Mouse (Mus musculus): ENCODE measurements around the gene Olfr653. TPM values are rescaled to one million over a fixed set of nuclear protein-coding genes. Genes with fewer than 3 reads are reported as not detected.

The Olfr653 gene
- polyA plus RNA-seq (2012; rRNA removed): not detected in 2 replicates

DNA sequence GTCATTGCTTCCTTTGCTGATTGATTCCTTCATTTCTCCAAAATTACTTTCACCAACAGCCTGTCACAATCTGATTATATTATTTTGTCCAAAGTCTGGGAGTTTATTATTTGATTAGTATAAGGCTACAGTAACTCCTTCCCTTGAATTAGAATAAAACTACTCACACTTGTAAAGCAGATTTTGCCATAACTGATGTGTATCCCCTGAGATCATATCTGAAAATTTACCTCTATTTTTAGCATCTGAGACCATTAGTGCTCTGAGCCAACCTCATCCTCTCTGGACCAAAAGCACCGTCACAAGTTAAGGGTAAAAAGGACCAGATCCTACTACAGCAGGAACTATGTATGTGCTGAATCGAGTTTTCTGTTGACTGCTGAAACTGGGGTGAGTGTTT, at the start of gene Olfr653:
Gene Olfr653 (plus strand): TSS at position 301 of the 400 bp plus-strand sequence.
- Histone ChIP-seq H3K27ac (ENCODE audit: insufficient read depth, low read depth, low read length) (no peak within 1 kb of the TSS), H3K4me3 (ENCODE audit: insufficient read depth, low read depth, low read length) (no peak within 1 kb of the TSS), H3K4me1 (ENCODE audit: control insufficient read depth, insufficient read depth, low read length) (no peaks in the 10 kb centered on the region), H3K36me3 (ENCODE audit: control insufficient read depth, insufficient read depth, low read length) (no peaks in the 10 kb centered on the region), H3K27me3 (replicated peaks; ENCODE audit: control insufficient read depth, insufficient read depth, low read length) (no peaks in the 10 kb centered on the region; the same call in 1 of the 2 replicates)
- WGBS: 58% methylated on average over 2 of the region's 2 CpGs
- DNase-seq: no peak
- TF ChIP-seq CTCF (conservative IDR thresholded peaks at IDR 0.05; ENCODE audit: insufficient read depth, insufficient read length, low read depth, low read length) (no peak), POLR2A (IDR thresholded peaks at IDR 0.05; ENCODE audit: low read depth, low read length) (no peak)

DNA sequence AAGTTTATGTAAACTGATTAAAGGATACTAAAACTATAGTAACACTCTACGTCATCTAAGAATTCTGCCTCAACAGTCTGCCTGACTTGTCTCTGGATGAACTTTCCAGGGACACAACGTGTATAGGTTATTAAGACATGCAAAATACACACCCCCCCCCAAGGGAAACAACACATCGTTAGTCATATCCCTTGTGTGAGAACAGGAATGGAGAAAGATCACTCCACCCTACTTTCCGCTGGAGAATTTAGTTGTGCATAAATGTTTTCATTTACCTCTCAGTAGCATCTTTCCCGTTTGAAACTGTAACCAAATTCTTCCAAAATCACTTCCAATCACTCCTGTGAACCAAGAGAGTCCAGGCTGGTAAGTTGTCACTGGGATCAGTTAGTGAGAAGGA, 27.3 kb upstream of the Olfr653 start, which contains the start of gene Olfr651:
Gene Olfr651 (plus strand): TSS at position 301 of the 400 bp plus-strand sequence.
- no peak for TF ChIP-seq POLR2A (IDR thresholded peaks at IDR 0.05; ENCODE audit: low read depth, low read length)
- TF ChIP-seq CTCF (conservative IDR thresholded peaks at IDR 0.05; ENCODE audit: insufficient read depth, insufficient read length, low read depth, low read length): no peak
- H3K36me3 ChIP-seq (ENCODE audit: control insufficient read depth, insufficient read depth, low read length): no peaks in the 10 kb centered on the region
- no peak for DNase-seq
- no peaks in the 10 kb centered on the region for H3K4me1 ChIP-seq (ENCODE audit: control insufficient read depth, insufficient read depth, low read length)
- WGBS: 67% methylated on average over 5 of the region's 5 CpGs
- H3K4me3 ChIP-seq (ENCODE audit: insufficient read depth, low read depth, low read length): no peak within 1 kb of the TSS
- no peak within 1 kb of the TSS for H3K27ac ChIP-seq (ENCODE audit: insufficient read depth, low read depth, low read length)
- no peaks in the 10 kb centered on the region for H3K27me3 ChIP-seq (replicated peaks; ENCODE audit: control insufficient read depth, insufficient read depth, low read length)

DNA sequence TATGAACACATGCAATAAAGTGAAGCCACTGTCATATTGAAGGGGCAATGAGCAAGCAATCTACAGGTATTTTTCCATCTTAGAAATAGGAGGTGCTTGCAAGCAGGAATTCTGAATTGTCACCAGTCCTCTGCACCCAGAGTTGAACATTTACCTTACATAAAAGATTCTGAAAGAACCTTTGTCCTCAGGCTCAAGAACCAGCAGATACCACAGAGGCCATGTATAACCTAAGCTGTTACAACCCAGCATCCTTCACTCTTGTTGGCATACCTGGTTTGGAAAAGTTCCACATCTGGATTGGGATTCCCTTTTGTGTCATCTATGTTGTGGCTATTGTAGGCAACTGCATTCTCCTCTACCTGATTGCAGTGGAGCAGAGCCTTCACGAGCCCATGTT, 24.4 kb upstream of the Olfr653 start:
- no peak for DNase-seq
- no peak overlapping the region for H3K27ac ChIP-seq (ENCODE audit: insufficient read depth, low read depth, low read length)
- no peaks in the 10 kb centered on the region for H3K4me1 ChIP-seq (ENCODE audit: control insufficient read depth, insufficient read depth, low read length)
- no peaks in the 10 kb centered on the region for H3K27me3 ChIP-seq (replicated peaks; ENCODE audit: control insufficient read depth, insufficient read depth, low read length)
- no peak overlapping the region for H3K4me3 ChIP-seq (ENCODE audit: insufficient read depth, low read depth, low read length)
- WGBS: 63% methylated on average over 1 of the region's 1 CpGs
- TF ChIP-seq CTCF (conservative IDR thresholded peaks at IDR 0.05; ENCODE audit: insufficient read depth, insufficient read length, low read depth, low read length): no peak
- no peak for TF ChIP-seq POLR2A (IDR thresholded peaks at IDR 0.05; ENCODE audit: low read depth, low read length)
- H3K36me3 ChIP-seq (ENCODE audit: control insufficient read depth, insufficient read depth, low read length): no peaks in the 10 kb centered on the region

DNA sequence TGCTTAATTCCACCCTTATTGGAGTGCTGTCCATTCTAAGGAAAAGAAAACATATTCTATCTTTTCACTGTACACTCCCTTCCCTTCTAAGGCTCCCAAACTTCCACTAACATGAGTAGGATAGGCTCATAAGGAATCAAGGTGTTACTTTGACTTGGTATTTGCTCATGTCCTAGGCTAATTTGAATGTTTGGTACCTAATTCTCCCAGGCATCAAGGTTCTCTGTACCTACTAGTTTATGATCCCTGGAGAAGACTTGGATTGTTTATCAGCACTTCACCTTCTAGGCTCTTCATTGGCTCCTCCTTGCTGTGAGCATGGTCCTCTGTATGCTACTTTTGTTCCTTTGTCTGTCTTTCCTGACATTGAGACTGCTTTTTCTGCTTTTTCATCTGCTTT, 16.5 kb upstream of the Olfr653 start, which contains the start of gene Olfr652:
Gene Olfr652 (plus strand): TSS at position 301 of the 400 bp plus-strand sequence.
- DNase-seq: no peak
- Histone ChIP-seq H3K27me3 (replicated peaks; ENCODE audit: control insufficient read depth, insufficient read depth, low read length) (no peaks in the 10 kb centered on the region), H3K4me3 (ENCODE audit: insufficient read depth, low read depth, low read length) (no peak within 1 kb of the TSS), H3K36me3 (ENCODE audit: control insufficient read depth, insufficient read depth, low read length) (no peaks in the 10 kb centered on the region), H3K4me1 (ENCODE audit: control insufficient read depth, insufficient read depth, low read length) (no peaks in the 10 kb centered on the region), H3K27ac (ENCODE audit: insufficient read depth, low read depth, low read length) (no peak within 1 kb of the TSS)
- TF ChIP-seq CTCF (conservative IDR thresholded peaks at IDR 0.05; ENCODE audit: insufficient read depth, insufficient read length, low read depth, low read length): no peak
- TF ChIP-seq POLR2A (IDR thresholded peaks at IDR 0.05; ENCODE audit: low read depth, low read length): no peak

DNA sequence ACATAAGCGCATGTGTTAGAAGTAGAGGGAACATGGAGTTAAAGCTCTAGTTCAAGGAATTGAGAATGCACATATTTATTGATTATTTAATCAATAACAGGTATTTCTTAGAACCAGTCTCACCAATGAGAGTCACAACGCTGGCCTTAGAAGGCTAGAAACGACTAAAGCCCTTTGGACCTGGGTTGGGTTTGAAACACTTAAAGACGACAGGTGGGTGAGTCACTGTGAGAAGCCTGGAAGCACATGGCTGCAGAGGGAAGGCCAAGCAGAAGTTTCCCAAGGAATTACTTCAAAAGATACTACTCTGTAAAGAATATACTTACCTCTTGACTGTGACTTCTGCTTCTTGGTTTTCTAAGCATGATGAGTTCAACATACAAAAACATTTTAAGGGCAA, 3.7 kb downstream of the Olfr653 start:
- 89% methylated on average over 4 of the region's 4 CpGs for WGBS
- Histone ChIP-seq H3K36me3 (ENCODE audit: control insufficient read depth, insufficient read depth, low read length) (no peaks in the 10 kb centered on the region), H3K27ac (ENCODE audit: insufficient read depth, low read depth, low read length) (no peak overlapping the region)

DNA sequence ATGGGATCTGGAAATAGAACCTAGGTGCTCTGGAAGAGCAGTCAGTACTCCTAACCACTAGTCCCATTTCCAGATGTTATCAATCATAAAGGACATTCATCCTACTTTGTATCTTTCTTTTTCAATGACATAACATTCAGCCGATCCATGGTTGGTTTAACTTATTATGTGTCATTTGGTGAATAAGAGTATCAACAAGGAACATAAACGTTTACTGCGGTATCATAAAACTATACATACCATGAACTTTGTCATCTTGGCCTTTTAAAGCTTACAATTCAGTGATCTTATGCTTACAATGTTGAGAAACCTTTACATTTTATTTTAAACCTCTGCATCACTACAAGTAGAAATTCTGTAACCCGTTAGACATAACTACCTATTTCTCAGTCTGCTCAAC, 4.3 kb downstream of the Olfr653 start:
- Histone ChIP-seq H3K36me3 (ENCODE audit: control insufficient read depth, insufficient read depth, low read length) (no peaks in the 10 kb centered on the region), H3K4me1 (ENCODE audit: control insufficient read depth, insufficient read depth, low read length) (no peaks in the 10 kb centered on the region), H3K27me3 (replicated peaks; ENCODE audit: control insufficient read depth, insufficient read depth, low read length) (no peaks in the 10 kb centered on the region), H3K4me3 (ENCODE audit: insufficient read depth, low read depth, low read length) (no peak overlapping the region), H3K27ac (ENCODE audit: insufficient read depth, low read depth, low read length) (no peak overlapping the region)
- no peak for TF ChIP-seq CTCF (conservative IDR thresholded peaks at IDR 0.05; ENCODE audit: insufficient read depth, insufficient read length, low read depth, low read length)
- TF ChIP-seq POLR2A (IDR thresholded peaks at IDR 0.05; ENCODE audit: low read depth, low read length): no peak
- no peak for DNase-seq
- WGBS: 79% methylated on average over 4 of the region's 4 CpGs

More for the DNA sequence above, 3.7 kb downstream of the Olfr653 start:
- DNase-seq: no peak
- Histone ChIP-seq H3K27me3 (replicated peaks; ENCODE audit: control insufficient read depth, insufficient read depth, low read length) (no peaks in the 10 kb centered on the region), H3K4me3 (ENCODE audit: insufficient read depth, low read depth, low read length) (no peak overlapping the region), H3K4me1 (ENCODE audit: control insufficient read depth, insufficient read depth, low read length) (no peaks in the 10 kb centered on the region)
- TF ChIP-seq CTCF (conservative IDR thresholded peaks at IDR 0.05; ENCODE audit: insufficient read depth, insufficient read length, low read depth, low read length) (no peak), POLR2A (IDR thresholded peaks at IDR 0.05; ENCODE audit: low read depth, low read length) (no peak)

DNA sequence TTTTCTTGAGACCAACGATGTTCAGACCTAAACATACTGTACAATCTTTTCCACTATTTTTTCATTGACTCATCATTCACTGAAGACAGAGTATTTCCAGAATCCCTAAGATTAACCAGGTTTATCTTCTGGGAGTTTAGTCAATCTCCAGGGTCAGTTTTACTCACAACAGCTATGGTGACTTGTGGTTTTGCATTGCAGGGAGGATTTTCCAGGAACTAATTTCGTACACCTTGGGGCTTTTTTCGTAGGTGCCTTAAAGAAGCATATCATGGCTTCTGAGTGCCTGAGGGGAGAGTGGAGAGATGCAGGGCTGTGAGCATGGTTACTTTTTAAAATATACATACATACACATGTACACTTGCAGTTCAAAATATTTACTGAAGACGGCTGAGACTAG, 9.6 kb downstream of the Olfr653 start, which contains the start of gene Olfr654:
Gene Olfr654 (plus strand): TSS at position 301 of the 400 bp plus-strand sequence.
- Histone ChIP-seq H3K27me3 (replicated peaks; ENCODE audit: control insufficient read depth, insufficient read depth, low read length) (no peaks in the 10 kb centered on the region), H3K4me1 (ENCODE audit: control insufficient read depth, insufficient read depth, low read length) (no peaks in the 10 kb centered on the region), H3K4me3 (ENCODE audit: insufficient read depth, low read depth, low read length) (no peak within 1 kb of the TSS), H3K27ac (ENCODE audit: insufficient read depth, low read depth, low read length) (no peak within 1 kb of the TSS), H3K36me3 (ENCODE audit: control insufficient read depth, insufficient read depth, low read length) (no peaks in the 10 kb centered on the region)
- no peak for DNase-seq
- WGBS: 86% methylated on average over 4 of the region's 4 CpGs
- TF ChIP-seq CTCF (conservative IDR thresholded peaks at IDR 0.05; ENCODE audit: insufficient read depth, insufficient read length, low read depth, low read length) (no peak), POLR2A (IDR thresholded peaks at IDR 0.05; ENCODE audit: low read depth, low read length) (no peak)
